In the genomic region with DNA sequence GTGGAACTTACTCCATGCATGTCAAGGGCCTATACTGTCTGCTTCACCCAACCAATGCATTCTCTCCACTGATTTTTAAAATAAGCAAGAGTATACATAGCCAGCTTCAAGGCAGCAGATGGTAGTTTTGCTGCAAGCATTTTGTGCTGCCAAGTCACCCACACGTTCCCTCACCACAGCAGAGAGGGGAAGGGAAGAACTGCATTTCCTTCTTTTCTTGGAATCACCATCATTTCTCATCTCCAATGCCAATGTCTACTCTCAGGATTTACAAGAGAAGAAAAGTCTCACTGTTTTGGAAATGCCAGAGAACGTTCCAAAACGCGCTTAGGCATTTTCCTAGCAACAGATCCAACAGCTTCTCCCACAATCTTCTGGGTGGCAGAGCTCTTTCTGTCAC, we compare ENCODE assay signal across 9 mouse cellular contexts. TPM values are rescaled to one million over a fixed set of nuclear protein-coding genes. Genes with fewer than 3 reads are reported as not detected.
DNase-seq lines count a peak whose midpoint lies in the region; ATAC-seq lines count a peak whose summit lies in the region.
"Had no signal": no experiment of that assay in that cellular context is flagged by ENCODE, and none has a peak within 500 bp of the region (broad histone marks: within the 10 kb centered on the region; RNA-seq: fewer than 3 reads in every experiment).

No protein-coding gene starts in this region.

- DNase-seq in right cerebral cortex, adult 18-20 months: peak; percentile 89
- DNase-seq in right cerebral cortex, postnatal 14 days: no peak
- DNase-seq in left cerebral cortex, adult 18-20 months (ENCODE audit: low spot score in 2 of 2): peak; percentile 73 to 83
- DNase-seq in gastrocnemius, adult 18-20 months (ENCODE audit: low spot score): no peak
- DNase-seq: heart, adult 2 months had no signal

- peak; percentile 79 for ATAC-seq in frontal cortex, adult (ENCODE audit: low TSS enrichment)
- ATAC-seq in megakaryocyte progenitor cell, adult 5-6 weeks (replicated peaks; ENCODE audit: poor library complexity): no peak
- ATAC-seq in erythroblast, adult 5-6 weeks (replicated peaks; ENCODE audit: low FRiP score, poor library complexity, severe bottlenecking): no peak
- ATAC-seq: intestine, embryonic 15.5 days had no signal

RNA-seq across cellular contexts. Expression of a gene that starts 52.1 kb away (rescaled TPM):
- total RNA-seq in left cerebral cortex, adult 18-20 months (2021): 100 to 1,000 TPM; 455 to 475 TPM
- total RNA-seq in gastrocnemius, adult 18-20 months (2021): under 1 TPM; 0.33 to 0.57 TPM
- 0.37 TPM in 1 of 2 replicates, not detected in the other for total RNA-seq in megakaryocyte progenitor cell, adult 5-6 weeks (2015)
- total RNA-seq in megakaryocyte progenitor cell, adult 5-6 weeks (2017): 0.10 and 0.21 TPM in 2 replicates
- total RNA-seq in erythroblast, adult 5-6 weeks (2015; ENCODE audit: low replicate concordance): not detected in 2 replicates
- total RNA-seq in erythroblast, adult 5-6 weeks (2017; ENCODE audit: low replicate concordance): 0.43 and 0.98 TPM in 2 replicates

Comparison
In these comparisons a context has a peak if more than half of its experiments do, and no peak if none do; other contexts are left out.
1. DNase-seq: peak in right cerebral cortex, adult 18-20 months (single experiment) and left cerebral cortex, adult 18-20 months (2 of 2); none in right cerebral cortex, postnatal 14 days (single experiment) and gastrocnemius, adult 18-20 months (single experiment).
2. RNA of a gene that starts 52.1 kb away (total RNA-seq): 455 to 475 TPM in left cerebral cortex, adult 18-20 months; 0.33 to 0.57 TPM in gastrocnemius, adult 18-20 months, 0.43 to 0.98 TPM in erythroblast, adult 5-6 weeks and 0.10 to 0.37 TPM in megakaryocyte progenitor cell, adult 5-6 weeks; every median in the first group is over 100 times any median in the second.